Mouse (Mus musculus): ENCODE measurements around the gene Rgcc.

DNA sequence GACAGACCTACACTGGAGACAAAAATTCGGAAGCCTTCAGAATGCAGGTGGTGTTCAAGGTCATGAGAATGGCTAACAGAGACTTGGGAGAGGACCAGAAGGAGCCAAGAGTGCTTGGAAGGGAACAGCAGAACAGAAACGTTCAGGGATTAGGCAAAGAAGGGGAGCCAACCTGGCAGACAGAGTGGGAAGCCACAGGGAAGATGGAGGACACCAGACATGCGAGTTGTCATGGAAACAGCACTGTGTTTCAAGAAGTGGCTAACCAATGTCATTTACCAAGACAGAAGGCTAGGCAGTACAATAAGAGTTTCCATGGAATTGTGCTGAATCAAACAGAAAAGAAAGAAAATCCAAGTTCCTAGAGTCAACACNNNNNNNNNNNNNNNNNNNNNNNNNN lies 56.9 kb downstream of the Rgcc start:
- no peak for TF ChIP-seq POLR2A (IDR thresholded peaks at IDR 0.05; ENCODE audit: insufficient read depth, low read depth, low read length)
- no peak for TF ChIP-seq CTCF (IDR thresholded peaks at IDR 0.05)

Measured in heart, adult 2 months (tissue).